Mouse (Mus musculus) C2C12 (cell line): Measurements from ENCODE around the gene P4ha1. TPM values are rescaled to one million over a fixed set of nuclear protein-coding genes. Genes with fewer than 3 reads are reported as not detected.

Experiments used
- H3K27me3 ChIP-seq: one replicate; pipeline ENCODE4 v1.6.1; 2011; ENCODE audit not compliant: control insufficient read depth, insufficient read depth, insufficient read length
- H3K36me3 ChIP-seq: one replicate; pipeline ENCODE4 v1.6.1; 2011; ENCODE audit not compliant: control insufficient read depth, insufficient read depth
- H3K4me3 ChIP-seq: one replicate; pipeline ENCODE4 v1.5.1; 2011; ENCODE audit warnings: mild to moderate bottlenecking, control low read depth; ENCODE audit not compliant: poor library complexity, insufficient read depth, severe bottlenecking
- H3K79me2 ChIP-seq: one replicate; pipeline ENCODE4 v1.6.1; 2011; ENCODE audit not compliant: control insufficient read depth, insufficient read depth
- H3K79me3 ChIP-seq: one replicate; pipeline ENCODE4 v1.6.1; 2011; ENCODE audit warnings: low read depth, control low read depth
- H3ac ChIP-seq: one replicate; pipeline ENCODE3; 2011; ENCODE audit warnings: low read depth; ENCODE audit not compliant: control insufficient read depth, insufficient read length
- CEBPB ChIP-seq: IDR thresholded peaks from one replicate; pipeline ENCODE4 v1.6.1; 2011; ENCODE audit warnings: low read depth, mild to moderate bottlenecking, control low read depth, moderate library complexity
- CTCF ChIP-seq: IDR thresholded peaks from one replicate; pipeline ENCODE4 v1.5.1; 2011; ENCODE audit not compliant: control insufficient read depth, insufficient read depth, insufficient read length
- FOSL1 ChIP-seq: IDR thresholded peaks from one replicate; pipeline ENCODE4 v1.8.0; 2011; ENCODE audit warnings: mild to moderate bottlenecking, low read length; ENCODE audit not compliant: poor library complexity, insufficient read depth, severe bottlenecking
- MAX ChIP-seq: IDR thresholded peaks from one replicate; pipeline ENCODE4 v1.6.1; 2011; ENCODE audit warnings: mild to moderate bottlenecking, control low read depth
- MYOD1 ChIP-seq: IDR thresholded peaks from one replicate; pipeline ENCODE4 v1.6.1; 2011; ENCODE audit warnings: low read depth; ENCODE audit not compliant: control insufficient read depth, insufficient read length
- MYOG ChIP-seq: IDR thresholded peaks from one replicate; pipeline ENCODE4 v1.6.1; 2011; ENCODE audit not compliant: control insufficient read depth, insufficient read length; ENCODE audit errors: extremely low read depth
- USF1 ChIP-seq: IDR thresholded peaks from one replicate; pipeline ENCODE4 v1.6.1; 2011; ENCODE audit warnings: low read depth, mild to moderate bottlenecking, control low read depth, moderate library complexity
- long read RNA-seq, 2 experiments: library from polyadenylated mRNA; unstranded; transcript quantifications; one replicate each; pipeline ENCODE4 v2.0.0; 2019 to 2020
- polyA plus RNA-seq: library from polyadenylated mRNA; unstranded; fragments of >200 nt; fragmentation: generic; extraction: Trizol; gene quantifications from one replicate; pipeline ENCODE4 v1.2.1, GENCODE M21; 2012; ENCODE audit warnings: missing spikeins

The P4ha1 gene
- polyA plus RNA-seq: 26.4 TPM
- long read RNA-seq, experiment 1, full-length matches to known transcripts: 63 of 81 reads
- long read RNA-seq, experiment 1, partial matches to known transcripts: 10 of 81 reads
- long read RNA-seq, experiment 1, other reads (novel, unspliced or antisense): 8 of 81 reads
- long read RNA-seq, experiment 2, full-length matches to known transcripts: 411 of 439 reads
- long read RNA-seq, experiment 2, partial matches to known transcripts: 2 of 439 reads
- long read RNA-seq, experiment 2, other reads (novel, unspliced or antisense): 26 of 439 reads

GRCm38 (mm10) chr10:59323100-59323487, at the start of gene P4ha1:
P4ha1 (plus strand) TSS chr10:59323296.
- no peaks in the 10 kb centered on the region for H3K36me3 ChIP-seq
- TF ChIP-seq MYOG (no peak), CTCF (peak; percentile 97), MAX (peak; percentile 2)
- H3K27me3 ChIP-seq: no peaks in the 10 kb centered on the region
- peak within 1 kb of the TSS; percentile 66 for H3ac ChIP-seq
- H3K4me3 ChIP-seq: peak within 1 kb of the TSS; percentile 66
- H3K79me3 ChIP-seq: peaks cover 38% of the 10 kb centered on the region
- peaks cover 47% of the 10 kb centered on the region for H3K79me2 ChIP-seq

GRCm38 (mm10) chr10:59275745-59276144, 47.4 kb upstream of the P4ha1 start:
- H3K79me3 ChIP-seq: no peaks in the 10 kb centered on the region
- no peak overlapping the region for H3K4me3 ChIP-seq
- no peaks in the 10 kb centered on the region for H3K79me2 ChIP-seq
- H3ac ChIP-seq: no peak overlapping the region
- no peaks in the 10 kb centered on the region for H3K36me3 ChIP-seq
- no peak for TF ChIP-seq USF1
- no peak for TF ChIP-seq FOSL1
- no peak for TF ChIP-seq MAX
- no peak for TF ChIP-seq CTCF
- no peak for TF ChIP-seq MYOG
- no peaks in the 10 kb centered on the region for H3K27me3 ChIP-seq

GRCm38 (mm10) chr10:59277116-59277515, 46.0 kb upstream of the P4ha1 start:
- H3K4me3 ChIP-seq: no peak overlapping the region
- no peaks in the 10 kb centered on the region for H3K79me3 ChIP-seq
- H3ac ChIP-seq: no peak overlapping the region
- TF ChIP-seq FOSL1: no peak
- no peak for TF ChIP-seq CTCF
- TF ChIP-seq CEBPB: no peak
- no peak for TF ChIP-seq MYOD1
- TF ChIP-seq MYOG: no peak
- TF ChIP-seq USF1: no peak
- no peak for TF ChIP-seq MAX
- H3K27me3 ChIP-seq: no peaks in the 10 kb centered on the region
- no peaks in the 10 kb centered on the region for H3K79me2 ChIP-seq
- no peaks in the 10 kb centered on the region for H3K36me3 ChIP-seq

- H3K79me3 ChIP-seq: no peaks in the 10 kb centered on the region
- no peak overlapping the region for H3ac ChIP-seq
- no peak for TF ChIP-seq FOSL1
- no peak for TF ChIP-seq CEBPB
- no peak for TF ChIP-seq MYOG
- TF ChIP-seq MAX: no peak
- no peak for TF ChIP-seq USF1
- no peak for TF ChIP-seq CTCF
- TF ChIP-seq MYOD1: no peak
- H3K79me2 ChIP-seq: no peaks in the 10 kb centered on the region
- H3K27me3 ChIP-seq: no peaks in the 10 kb centered on the region
- H3K36me3 ChIP-seq: no peaks in the 10 kb centered on the region
- no peak overlapping the region for H3K4me3 ChIP-seq
Measured at GRCm38 (mm10) chr10:59277729-59278475, 45.2 kb upstream of the P4ha1 start.

GRCm38 (mm10) chr10:59283164-59283563, 39.9 kb upstream of the P4ha1 start:
- TF ChIP-seq MYOG (no peak), FOSL1 (no peak), CTCF (no peak), CEBPB (no peak), MAX (no peak), MYOD1 (no peak), USF1 (no peak)
- no peak overlapping the region for H3K4me3 ChIP-seq

GRCm38 (mm10) chr10:59283749-59284148, 39.3 kb upstream of the P4ha1 start:
- no peak overlapping the region for H3K4me3 ChIP-seq
- no peaks in the 10 kb centered on the region for H3K27me3 ChIP-seq
- no peaks in the 10 kb centered on the region for H3K36me3 ChIP-seq
- no peaks in the 10 kb centered on the region for H3K79me2 ChIP-seq
- H3K79me3 ChIP-seq: no peaks in the 10 kb centered on the region
- TF ChIP-seq MAX (no peak), USF1 (no peak), MYOG (no peak), MYOD1 (no peak)
- H3ac ChIP-seq: no peak overlapping the region

More at GRCm38 (mm10) chr10:59283164-59283563, 39.9 kb upstream of the P4ha1 start:
- Histone ChIP-seq H3K36me3 (no peaks in the 10 kb centered on the region), H3K79me3 (no peaks in the 10 kb centered on the region), H3ac (no peak overlapping the region), H3K79me2 (no peaks in the 10 kb centered on the region), H3K27me3 (no peaks in the 10 kb centered on the region)
